Mouse (Mus musculus): ENCODE results near the gene Csrnp2. TPM values are rescaled to one million over a fixed set of nuclear protein-coding genes. Genes with fewer than 3 reads are reported as not detected.
A peak's percentile ranks its signal among the peaks of the same experiment; 100 is the strongest.

The Csrnp2 gene
- polyA plus RNA-seq, 1 experiment from 2014 or later, result 17.2 TPM

DNA sequence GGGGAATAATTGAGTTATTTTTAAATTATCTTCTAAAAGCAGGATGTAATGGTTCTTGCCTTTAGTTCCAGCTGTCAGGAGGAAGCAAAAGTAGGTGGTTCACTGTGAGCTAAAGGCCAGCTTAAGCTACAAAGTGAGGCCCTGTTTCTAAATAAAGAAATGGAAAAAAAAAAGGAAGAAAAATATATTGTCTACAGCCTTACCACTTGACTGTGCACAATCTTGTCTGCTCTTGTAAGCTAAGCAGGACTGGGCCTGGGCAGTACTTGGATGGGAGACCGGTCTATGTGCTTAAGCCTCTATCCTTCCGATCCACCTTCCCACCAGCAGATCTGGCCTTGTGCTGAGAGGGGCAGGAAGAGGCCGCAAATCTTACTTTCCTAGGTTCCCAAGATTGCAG, 45.8 kb downstream of the Csrnp2 start:
- Histone ChIP-seq H3K27ac (no peak overlapping the region), H3K9me3 (no peaks in the 10 kb centered on the region), H3K4me3 (no peak overlapping the region), H3K36me3 (replicated peaks) (no peaks in the 10 kb centered on the region), H3K4me1 (no peaks in the 10 kb centered on the region), H3K27me3 (ENCODE audit: poor library complexity, severe bottlenecking) (no peaks in the 10 kb centered on the region)
- no peak for DNase-seq (ENCODE audit: extremely low spot score, low spot score)
- WGBS, result 94% methylated on average over 3 of the region's 3 CpGs

DNA sequence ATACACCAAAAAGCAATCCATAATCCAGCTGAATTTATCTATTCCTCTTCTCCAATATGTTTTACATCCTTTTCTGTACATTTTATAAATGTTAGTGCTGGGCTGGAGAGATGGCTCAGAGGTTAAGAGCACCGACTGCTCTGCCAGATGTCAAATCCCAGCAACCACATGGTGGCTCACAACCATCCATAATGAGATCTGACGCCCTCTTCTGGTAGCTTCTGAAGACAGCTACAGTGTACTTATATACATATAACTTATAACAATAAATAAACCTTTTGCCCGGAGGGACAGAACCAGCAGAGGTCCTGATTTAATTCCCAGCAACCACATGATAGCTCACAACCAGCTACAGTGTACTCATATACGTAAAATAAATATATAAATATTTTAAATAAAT, 46.7 kb downstream of the Csrnp2 start:
- DNase-seq (ENCODE audit: extremely low spot score, low spot score), result no peak
- WGBS, result 76% methylated on average over 4 of the region's 4 CpGs
- Histone ChIP-seq H3K9me3 (no peaks in the 10 kb centered on the region), H3K27me3 (ENCODE audit: poor library complexity, severe bottlenecking) (no peaks in the 10 kb centered on the region), H3K4me3 (no peak overlapping the region), H3K27ac (no peak overlapping the region), H3K36me3 (replicated peaks) (no peaks in the 10 kb centered on the region), H3K4me1 (peaks cover 8% of the 10 kb centered on the region)

DNA sequence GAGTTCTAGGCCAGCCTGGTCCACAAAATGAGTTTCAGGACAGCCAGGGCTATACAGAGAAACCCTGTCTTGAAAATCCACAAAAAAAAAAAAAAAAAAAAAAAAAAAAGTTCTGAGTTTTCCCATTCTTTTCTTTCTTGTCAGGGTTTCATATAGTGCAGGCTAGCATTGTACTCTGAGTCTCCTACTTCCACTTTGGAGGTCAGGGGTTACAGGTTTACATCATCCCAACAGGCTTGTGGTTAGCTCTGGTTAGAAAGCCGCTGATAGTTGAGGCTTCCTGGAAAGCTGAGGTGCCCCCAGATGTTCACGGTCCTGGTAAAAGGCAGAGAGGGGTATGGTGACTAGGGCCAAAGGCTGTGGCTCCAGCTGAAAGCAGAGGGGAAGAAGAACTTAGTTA, 48.4 kb downstream of the Csrnp2 start:
- no peaks in the 10 kb centered on the region for H3K27me3 ChIP-seq (ENCODE audit: poor library complexity, severe bottlenecking)
- H3K27ac ChIP-seq, result no peak overlapping the region
- DNase-seq (ENCODE audit: extremely low spot score, low spot score), result no peak
- 88% methylated on average over 2 of the region's 2 CpGs for WGBS
- H3K36me3 ChIP-seq (replicated peaks), result no peaks in the 10 kb centered on the region
- no peaks in the 10 kb centered on the region for H3K9me3 ChIP-seq
- peaks cover 13% of the 10 kb centered on the region for H3K4me1 ChIP-seq
- no peak overlapping the region for H3K4me3 ChIP-seq

DNA sequence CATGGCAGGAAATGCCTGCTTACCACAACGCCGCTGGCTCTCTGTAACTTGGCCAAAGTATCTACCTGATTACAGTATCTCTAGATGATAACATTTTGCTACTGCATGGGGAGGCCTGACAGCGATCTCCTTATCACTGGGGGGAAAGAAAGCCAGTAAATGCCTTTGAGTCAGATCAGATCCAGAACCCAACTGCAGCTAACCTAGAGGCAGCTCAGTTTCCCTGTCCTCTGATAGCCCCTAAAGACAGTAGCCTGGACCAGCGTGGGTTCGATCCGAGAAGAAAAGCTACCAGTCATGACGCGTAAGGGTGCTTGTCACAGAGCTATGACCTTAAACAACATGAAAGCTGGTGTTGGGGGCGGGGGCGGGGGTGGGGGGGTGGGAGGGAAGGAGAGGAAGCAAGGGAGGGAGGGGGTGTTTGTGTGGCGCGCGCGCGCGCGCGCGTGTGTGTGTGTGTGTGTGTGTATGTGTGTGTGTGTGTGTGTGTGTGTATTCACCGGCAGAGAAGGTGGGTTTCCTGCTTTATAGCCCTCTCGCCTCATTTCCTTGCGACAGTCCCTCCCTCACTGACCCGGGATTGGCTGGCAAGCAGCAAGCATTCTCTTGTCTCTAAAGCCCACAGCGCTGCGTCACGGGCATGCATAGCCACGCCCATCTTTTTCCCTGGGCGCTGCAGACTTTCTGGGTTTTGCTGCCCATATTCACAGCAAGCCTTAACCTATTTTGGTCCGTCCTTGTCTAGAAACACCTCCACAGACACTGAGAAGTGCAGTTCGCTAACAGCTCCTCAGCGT, 52.0 kb downstream of the Csrnp2 start:
- H3K36me3 ChIP-seq (replicated peaks), result no peaks in the 10 kb centered on the region
- H3K9me3 ChIP-seq, result no peaks in the 10 kb centered on the region
- H3K4me1 ChIP-seq, result peaks cover 13% of the 10 kb centered on the region
- H3K27me3 ChIP-seq (ENCODE audit: poor library complexity, severe bottlenecking), result no peaks in the 10 kb centered on the region
- DNase-seq (ENCODE audit: extremely low spot score, low spot score), result peak; percentile 88
- H3K27ac ChIP-seq, result peak overlapping the region; percentile 83
- peak overlapping the region; percentile 56 for H3K4me3 ChIP-seq
- 10% methylated on average over 22 of the region's 31 CpGs for WGBS

DNA sequence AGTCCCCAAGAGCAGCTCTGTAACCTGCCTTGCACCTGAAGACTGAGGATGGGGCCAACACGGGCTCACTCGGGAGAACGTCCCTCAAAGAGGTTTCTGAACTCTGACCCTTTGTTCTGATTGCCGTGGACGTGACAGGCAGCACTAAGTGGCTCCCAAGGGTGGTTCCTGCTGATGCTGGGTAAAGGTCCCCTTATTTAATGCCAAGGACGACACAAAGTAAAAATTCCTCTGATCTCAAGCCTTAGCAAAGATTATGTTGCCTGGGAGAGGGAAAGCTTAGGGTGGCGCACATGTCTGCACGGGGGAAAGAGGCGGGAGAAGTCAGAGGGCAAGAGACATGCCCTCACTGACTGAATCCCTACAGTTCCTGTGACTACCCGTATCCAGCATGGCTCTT, 58.8 kb downstream of the Csrnp2 start:
- Histone ChIP-seq H3K4me3 (no peak overlapping the region), H3K9me3 (no peaks in the 10 kb centered on the region), H3K36me3 (replicated peaks) (no peaks in the 10 kb centered on the region), H3K27me3 (ENCODE audit: poor library complexity, severe bottlenecking) (no peaks in the 10 kb centered on the region), H3K4me1 (no peaks in the 10 kb centered on the region), H3K27ac (no peak overlapping the region)
- no peak for DNase-seq (ENCODE audit: extremely low spot score, low spot score)
- 80% methylated on average over 10 of the region's 10 CpGs for whole genome bisulfite sequencing

DNA sequence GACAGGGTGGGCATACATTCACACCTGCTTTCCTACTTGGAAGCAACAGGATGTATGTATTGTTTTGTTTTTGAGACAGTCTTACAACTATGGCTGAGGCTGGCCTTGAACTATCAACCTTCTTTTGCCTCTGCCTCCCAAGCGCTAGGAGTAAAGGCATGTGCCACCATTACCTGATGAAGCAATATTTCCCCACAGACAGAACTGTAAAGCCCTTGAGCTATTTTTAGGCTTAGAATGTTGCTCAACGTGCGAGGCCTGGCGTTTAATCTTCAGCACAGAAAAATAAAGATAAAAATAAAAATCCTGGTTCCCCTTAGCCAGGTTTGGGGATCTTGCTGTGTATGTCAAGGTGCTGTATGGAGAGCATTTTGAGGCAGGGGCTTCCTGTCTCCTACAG, 59.2 kb downstream of the Csrnp2 start:
- no peak for DNase-seq (ENCODE audit: extremely low spot score, low spot score)
- Histone ChIP-seq H3K27ac (no peak overlapping the region), H3K36me3 (replicated peaks) (no peaks in the 10 kb centered on the region), H3K27me3 (ENCODE audit: poor library complexity, severe bottlenecking) (no peaks in the 10 kb centered on the region), H3K9me3 (no peaks in the 10 kb centered on the region), H3K4me3 (no peak overlapping the region), H3K4me1 (no peaks in the 10 kb centered on the region)
- WGBS, result 89% methylated on average over 4 of the region's 4 CpGs

DNA sequence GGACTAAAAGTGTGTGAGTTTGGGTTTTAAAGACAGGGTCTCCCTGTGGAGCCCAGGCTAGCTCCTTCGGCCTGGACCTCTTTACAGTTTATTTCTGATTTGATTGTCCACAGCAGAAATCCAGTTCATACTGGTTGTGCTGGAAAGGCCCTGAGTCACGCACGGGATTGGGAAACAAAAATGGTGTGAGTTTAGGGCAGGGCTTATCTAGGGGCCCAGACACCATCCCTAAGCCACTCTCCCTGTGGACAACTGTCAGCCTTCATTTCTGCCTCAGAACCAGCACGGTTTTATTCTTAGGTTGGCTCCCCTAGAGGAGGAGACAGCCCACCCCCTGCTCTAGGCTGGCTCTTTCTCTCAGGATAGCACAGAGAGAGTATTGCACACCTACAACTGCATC, 62.1 kb downstream of the Csrnp2 start:
- Histone ChIP-seq H3K9me3 (no peaks in the 10 kb centered on the region), H3K4me3 (no peak overlapping the region), H3K27me3 (ENCODE audit: poor library complexity, severe bottlenecking) (no peaks in the 10 kb centered on the region), H3K36me3 (replicated peaks) (no peaks in the 10 kb centered on the region), H3K4me1 (no peaks in the 10 kb centered on the region), H3K27ac (no peak overlapping the region)
- no peak for DNase-seq (ENCODE audit: extremely low spot score, low spot score)
- WGBS, result 68% methylated on average over 4 of the region's 4 CpGs

DNA sequence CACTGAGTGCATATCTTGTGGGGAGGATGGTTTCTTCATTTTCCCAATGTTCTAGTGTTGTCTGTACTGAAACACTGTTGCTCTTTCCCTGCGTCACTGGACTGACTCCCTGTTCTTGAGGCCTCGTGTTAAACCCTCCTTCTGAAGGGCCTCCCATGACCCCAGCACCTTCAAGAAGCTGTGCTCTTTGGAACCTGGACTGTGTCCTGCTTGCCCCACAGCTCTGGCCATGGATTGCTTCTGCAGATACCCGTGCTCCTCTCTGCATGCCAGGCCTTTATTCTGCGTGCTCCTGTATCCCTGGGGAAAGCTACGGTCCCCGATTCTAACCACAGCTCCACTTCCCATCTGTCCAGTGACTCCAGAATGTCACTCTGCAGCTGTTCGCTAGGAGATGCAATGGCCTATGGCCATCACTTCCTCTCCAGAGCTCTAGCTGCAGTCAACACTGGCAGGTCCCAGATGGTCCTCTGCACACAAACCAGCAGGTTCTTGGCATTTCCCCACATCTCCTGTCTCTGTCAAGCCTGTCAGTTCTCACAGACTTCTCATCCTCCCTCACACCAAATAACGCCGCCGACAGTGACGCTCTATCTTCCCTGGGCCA, 65.2 kb downstream of the Csrnp2 start:
- peaks cover 16% of the 10 kb centered on the region for H3K27me3 ChIP-seq (ENCODE audit: poor library complexity, severe bottlenecking)
- no peak overlapping the region for H3K4me3 ChIP-seq
- whole genome bisulfite sequencing, result 86% methylated on average over 11 of the region's 11 CpGs
- H3K27ac ChIP-seq, result no peak overlapping the region
- H3K9me3 ChIP-seq, result no peaks in the 10 kb centered on the region
- H3K36me3 ChIP-seq (replicated peaks), result no peaks in the 10 kb centered on the region
- H3K4me1 ChIP-seq, result no peaks in the 10 kb centered on the region
- no peak for DNase-seq (ENCODE audit: extremely low spot score, low spot score)

Other genes starting within 250 kb of the Csrnp2 start
- not detected in 2 replicates for gene Tmprss12, start 214.7 kb downstream of the Csrnp2 start, polyA plus RNA-seq (2016; fragmentation: Nextera tagmentation; extraction: Ambion mirVana)
- 3.8 and 3.9 TPM in 2 replicates for gene Mettl7a1, start 191.3 kb downstream of the Csrnp2 start, polyA plus RNA-seq (2016; fragmentation: Nextera tagmentation; extraction: Ambion mirVana)
- gene Mettl7a3, start 160.6 kb downstream of the Csrnp2 start, polyA plus RNA-seq (2016; fragmentation: Nextera tagmentation; extraction: Ambion mirVana), result not detected in 2 replicates
- not detected in 2 replicates for gene Methig1, start 142.3 kb downstream of the Csrnp2 start, polyA plus RNA-seq (2016; fragmentation: Nextera tagmentation; extraction: Ambion mirVana)
- gene Mettl7a2, start 142.3 kb downstream of the Csrnp2 start, polyA plus RNA-seq (2016; fragmentation: Nextera tagmentation; extraction: Ambion mirVana), result not detected in 2 replicates
- gene Higd1c, start 130.9 kb downstream of the Csrnp2 start, polyA plus RNA-seq (2016; fragmentation: Nextera tagmentation; extraction: Ambion mirVana), result not detected in 2 replicates
- 0.05 TPM in 1 of 2 replicates, not detected in the other for gene Gm5475, start 73.3 kb downstream of the Csrnp2 start, polyA plus RNA-seq (2016; fragmentation: Nextera tagmentation; extraction: Ambion mirVana)
- 29.2 and 29.4 TPM in 2 replicates for gene Slc11a2, start 70.4 kb downstream of the Csrnp2 start, polyA plus RNA-seq (2016; fragmentation: Nextera tagmentation; extraction: Ambion mirVana)
- gene Letmd1, start 26.5 kb downstream of the Csrnp2 start, polyA plus RNA-seq (2016; fragmentation: Nextera tagmentation; extraction: Ambion mirVana), result 39.5 and 41.3 TPM in 2 replicates
- 31.4 and 33.4 TPM in 2 replicates for gene Tfcp2, start 56.5 kb upstream of the Csrnp2 start, polyA plus RNA-seq (2016; fragmentation: Nextera tagmentation; extraction: Ambion mirVana)
- gene Pou6f1, start 104.5 kb upstream of the Csrnp2 start, polyA plus RNA-seq (2016; fragmentation: Nextera tagmentation; extraction: Ambion mirVana), result 3.6 and 4.9 TPM in 2 replicates
- 214 and 224 TPM in 2 replicates for gene Dazap2, start 119.9 kb upstream of the Csrnp2 start, polyA plus RNA-seq (2016; fragmentation: Nextera tagmentation; extraction: Ambion mirVana)
- 4.3 and 4.6 TPM in 2 replicates for gene Smagp, start 141.5 kb upstream of the Csrnp2 start, polyA plus RNA-seq (2016; fragmentation: Nextera tagmentation; extraction: Ambion mirVana)
- gene Bin2, start 174.1 kb upstream of the Csrnp2 start, polyA plus RNA-seq (2016; fragmentation: Nextera tagmentation; extraction: Ambion mirVana), result 3.3 and 3.6 TPM in 2 replicates
- gene Cela1, start 192.4 kb upstream of the Csrnp2 start, polyA plus RNA-seq (2016; fragmentation: Nextera tagmentation; extraction: Ambion mirVana), result 1.4 and 1.8 TPM in 2 replicates
- not detected in 2 replicates for gene Galnt6, start 233.9 kb upstream of the Csrnp2 start, polyA plus RNA-seq (2016; fragmentation: Nextera tagmentation; extraction: Ambion mirVana)

All from forebrain, embryonic 10.5 days (tissue).